Mouse (Mus musculus) 416B (cell line): ENCODE data around the gene Twf1.

Experiments
- DNase-seq: peaks from one replicate; pipeline ENCODE4 v3.0.0; 2011; ENCODE audit warnings: low read depth

Twf1 gene

GRCm38 (mm10) chr15:94572746-94573145 is 16.9 kb downstream of the Twf1 start:
- no peak for DNase-seq

- DNase-seq = no peak
These were observed 18.2 kb downstream of the Twf1 start for GRCm38 (mm10) chr15:94571501-94571900.

DNA sequence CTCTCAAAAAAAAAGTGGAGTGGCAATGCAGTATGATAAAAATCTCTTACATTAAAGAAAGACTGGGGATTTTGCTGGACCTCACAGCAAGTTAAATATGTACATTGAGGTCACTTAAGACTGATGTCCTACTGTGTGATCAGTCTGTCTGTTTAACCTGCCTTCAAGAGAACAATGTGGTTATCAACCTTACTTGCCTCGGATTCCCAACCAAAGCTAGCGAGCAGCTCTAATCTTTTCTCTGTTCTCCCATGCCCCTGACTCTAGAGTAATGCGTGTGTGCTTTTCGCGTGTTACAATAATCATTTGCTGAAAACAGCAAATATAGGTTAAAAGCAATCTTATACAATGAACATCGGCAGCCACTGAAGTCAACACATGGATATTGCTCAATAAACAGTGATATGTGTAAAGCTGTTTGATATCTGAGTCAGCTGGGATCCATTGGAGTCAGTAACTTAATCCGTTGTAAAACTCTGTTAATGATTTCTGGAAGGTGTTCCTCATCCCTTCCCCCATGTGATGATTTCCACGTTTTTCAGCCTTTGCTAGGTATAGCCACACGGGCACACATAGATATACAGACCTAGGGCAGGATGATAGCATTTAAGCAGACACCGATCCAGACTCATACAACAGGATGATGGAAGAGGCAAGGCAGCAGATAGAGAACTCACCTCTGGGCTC is 21.1 kb downstream of the Twf1 start:
- no peak for DNase-seq

- DNase-seq = peak; percentile 99
These were observed 23.8 kb downstream of the Twf1 start for GRCm38 (mm10) chr15:94565854-94566253.

- peak; percentile 69 for DNase-seq
These were observed 24.8 kb downstream of the Twf1 start for GRCm38 (mm10) chr15:94564909-94565308.

GRCm38 (mm10) chr15:94558895-94559656 is 30.6 kb downstream of the Twf1 start:
- DNase-seq = peak; percentile 49

GRCm38 (mm10) chr15:94557442-94557841 is 32.2 kb downstream of the Twf1 start:
- peak; percentile 88 for DNase-seq

GRCm38 (mm10) chr15:94553536-94553935 is 36.2 kb downstream of the Twf1 start:
- no peak for DNase-seq

GRCm38 (mm10) chr15:94544844-94545243 is 44.8 kb downstream of the Twf1 start:
- DNase-seq = peak; percentile 25

DNA sequence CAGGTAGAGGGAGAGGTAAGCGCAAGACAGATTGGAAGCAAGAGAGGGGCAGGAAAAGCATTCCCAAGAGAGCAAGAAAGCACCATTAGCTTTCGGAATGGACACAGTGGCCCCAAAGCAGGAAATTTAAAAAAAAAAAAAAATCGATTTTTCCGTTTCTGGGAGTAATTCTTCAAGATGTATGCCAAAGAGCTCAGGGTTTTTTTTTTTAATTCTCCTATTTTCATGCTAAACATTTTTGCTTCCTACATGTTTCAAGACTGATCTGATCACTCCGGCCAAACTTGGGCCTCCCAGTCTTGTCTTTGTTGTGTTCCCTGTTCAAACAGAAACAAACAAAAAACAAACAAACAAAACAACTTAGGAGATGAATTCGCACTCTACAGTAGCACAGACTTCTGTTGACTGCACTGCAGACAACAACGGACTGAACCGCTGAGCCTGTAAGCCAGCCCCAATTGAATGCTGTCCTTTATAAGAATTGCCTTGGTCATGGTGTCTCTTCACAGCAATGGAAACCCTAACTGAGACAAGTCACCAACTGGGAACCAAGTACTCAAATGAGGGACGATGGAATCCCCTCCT is 45.5 kb downstream of the Twf1 start:
- peak; percentile 24 for DNase-seq

DNA sequence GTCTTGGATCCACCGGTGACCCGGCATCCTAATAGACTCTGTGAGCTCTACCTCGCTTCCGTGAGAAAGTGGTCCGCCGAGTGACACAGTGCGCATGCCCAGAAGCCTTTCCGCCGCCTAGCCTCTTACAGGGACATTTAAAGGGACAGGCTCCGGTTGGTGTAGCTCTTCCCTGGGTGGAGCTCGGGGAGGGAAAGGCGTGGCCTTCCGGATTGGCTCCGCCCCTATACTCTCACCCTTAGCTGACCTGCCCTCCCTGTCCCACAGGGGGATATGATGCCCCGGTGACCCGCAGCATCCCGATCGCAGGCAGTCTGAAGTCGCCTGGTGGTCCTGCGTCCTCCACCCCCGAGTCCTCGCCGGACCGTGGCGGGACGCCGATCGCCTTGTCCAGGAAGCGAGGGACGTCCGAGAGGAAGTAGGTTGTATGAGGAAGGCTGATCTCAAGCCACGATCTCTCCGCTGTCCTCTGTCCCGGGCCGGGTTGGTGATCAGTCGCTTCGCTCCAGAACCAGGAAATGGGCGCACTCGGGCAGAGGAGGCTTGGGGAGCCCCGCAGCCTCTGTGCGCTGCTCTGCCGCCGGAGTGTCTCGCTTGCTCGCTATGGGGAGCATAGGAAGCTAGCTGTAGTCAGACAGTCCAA is 46.2 kb downstream of the Twf1 start, which contains the start of the genes Pus7l and Irak4:
TSS of gene Pus7l (minus strand) at position 139 of the 643 bp plus-strand sequence.
TSS of gene Irak4 (plus strand) at position 235 of the 643 bp plus-strand sequence.
- DNase-seq = peak; percentile 98

DNA sequence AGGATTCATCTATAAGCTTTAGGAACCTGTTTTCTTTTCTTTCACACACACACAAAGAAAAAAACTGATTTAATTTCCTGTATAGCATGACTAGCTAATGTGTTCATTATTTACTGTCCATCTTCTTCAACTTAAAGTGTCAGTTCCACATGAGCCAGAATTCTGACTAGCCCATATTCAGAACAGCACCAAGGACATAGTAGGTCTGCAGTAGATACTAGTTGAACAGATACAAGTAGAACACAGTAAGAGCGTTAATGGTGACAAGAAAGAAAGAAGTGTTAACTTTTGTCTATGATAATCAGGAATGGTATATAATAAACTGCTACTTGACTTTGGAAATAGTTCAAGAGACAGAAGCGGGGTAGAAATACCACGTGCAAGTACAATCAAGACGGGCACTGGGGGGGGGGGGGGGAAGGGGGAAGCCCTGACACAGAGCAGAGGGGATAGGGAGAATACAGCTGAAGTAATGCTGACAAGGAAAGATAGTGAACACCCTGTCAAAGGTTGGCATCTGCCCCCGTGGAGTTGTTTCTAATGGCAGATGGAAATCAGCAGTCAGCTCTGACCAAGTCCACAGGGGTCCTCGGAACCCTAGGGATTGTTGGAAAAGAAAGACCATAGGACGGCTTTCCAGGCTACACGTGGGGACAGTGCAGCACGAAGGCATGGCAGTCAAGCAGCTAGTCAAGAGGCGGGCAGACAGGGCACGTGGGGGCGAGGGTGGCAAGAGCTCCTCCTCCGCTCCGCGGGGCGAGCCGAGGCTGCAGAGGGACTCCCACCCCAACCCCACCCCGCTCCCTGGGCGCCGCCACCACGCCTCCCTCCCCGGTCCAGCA is 46.9 kb downstream of the Twf1 start:
- no peak for DNase-seq

- no peak for DNase-seq
These were observed 50.4 kb downstream of the Twf1 start for GRCm38 (mm10) chr15:94539296-94539695.

DNA sequence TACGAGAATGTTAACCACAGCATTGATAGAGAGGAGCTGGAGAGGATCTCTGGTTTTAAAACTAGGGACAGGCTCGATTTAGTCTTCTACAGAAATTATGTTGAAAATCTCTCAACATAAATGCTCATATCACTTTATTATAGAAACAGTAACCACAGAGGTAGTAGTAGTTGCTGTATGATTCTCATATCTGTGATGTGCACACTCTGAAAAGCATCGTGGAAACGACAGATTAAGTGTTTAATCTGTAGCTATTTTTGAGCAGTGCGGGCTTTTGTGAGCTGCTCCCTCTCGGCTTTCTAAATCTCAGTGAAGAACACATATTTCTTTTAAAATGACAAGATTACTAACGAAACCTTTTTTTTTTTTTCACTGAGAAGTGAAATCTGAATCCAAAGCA is 54.2 kb downstream of the Twf1 start:
- DNase-seq = no peak

DNA sequence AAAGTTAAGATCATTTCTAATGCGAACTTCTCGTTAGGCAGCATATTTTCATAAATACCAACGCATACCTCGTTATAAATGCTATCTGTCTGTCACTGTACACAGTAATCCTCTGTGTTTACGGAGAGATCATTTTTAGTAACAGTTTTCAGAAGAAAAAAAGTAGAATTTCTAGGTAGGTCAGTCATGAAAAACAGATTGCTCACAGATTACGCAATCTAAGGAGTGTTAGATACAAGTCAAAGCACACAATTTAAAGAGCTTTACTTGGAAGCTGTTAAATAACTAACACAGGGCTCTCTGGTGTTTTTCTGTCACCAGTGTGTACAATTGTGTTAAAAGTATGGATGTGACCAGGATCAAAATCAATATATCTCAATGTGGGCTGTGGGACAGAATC is 56.7 kb downstream of the Twf1 start:
- no peak for DNase-seq

DNA sequence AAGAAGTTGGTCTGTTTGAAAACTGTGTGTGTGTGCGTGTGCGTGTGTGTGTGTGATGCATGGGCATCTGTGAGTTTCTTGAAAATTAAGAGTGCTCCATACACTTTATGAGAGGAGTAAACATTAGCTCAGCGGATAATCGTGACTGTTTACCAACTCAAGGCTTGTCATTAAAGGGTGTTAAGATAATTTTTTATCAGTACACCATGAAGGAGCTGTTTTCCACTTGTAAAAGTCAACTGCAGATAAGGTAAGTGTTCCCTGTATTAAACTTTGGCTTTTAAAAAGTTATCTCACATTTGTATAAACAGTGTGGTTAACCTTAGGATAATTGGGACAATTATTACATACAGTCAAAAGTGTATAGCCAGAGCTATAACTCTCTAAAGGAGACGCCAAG is 57.4 kb downstream of the Twf1 start:
- no peak for DNase-seq

DNA sequence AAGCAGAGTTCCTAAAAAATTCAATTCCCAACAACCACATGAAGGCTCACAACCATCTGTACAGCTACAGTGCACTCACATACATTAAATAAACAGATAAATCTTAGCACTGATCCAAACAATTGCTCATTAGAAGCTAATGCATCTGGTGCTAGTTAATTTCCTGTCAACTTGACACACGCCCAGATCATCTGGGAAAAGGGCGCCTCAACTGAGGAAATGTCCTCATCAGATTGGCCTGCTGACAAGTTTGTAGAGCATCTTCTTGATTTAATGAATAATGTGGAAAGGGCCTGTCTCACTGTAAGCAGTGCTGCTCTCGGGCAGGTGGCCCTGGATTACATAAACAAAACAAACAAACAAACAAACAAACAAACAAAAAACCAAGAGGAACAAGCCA is 59.2 kb downstream of the Twf1 start:
- DNase-seq = no peak
